Mouse (Mus musculus) megakaryocyte, embryonic 14.5 days (primary cell): ENCODE measurements around the gene Polr2l. TPM values are rescaled to one million over a fixed set of nuclear protein-coding genes. Genes with fewer than 3 reads are reported as not detected.

Experiments
- H3K27me3 ChIP-seq: replicated peaks from 2 replicates; pipeline ENCODE3; 2012; ENCODE audit warnings: inconsistent platforms
- H3K36me3 ChIP-seq: replicated peaks from 2 replicates; pipeline ENCODE3; 2012; ENCODE audit warnings: low read length, inconsistent platforms, mixed read lengths
- H3K4me1 ChIP-seq: 2 replicates; pipeline ENCODE4 v1.6.1; 2012; ENCODE audit warnings: inconsistent platforms
- H3K4me3 ChIP-seq: replicated peaks from 2 replicates; pipeline ENCODE3; 2012; ENCODE audit warnings: moderate library complexity, mild to moderate bottlenecking, inconsistent platforms
- H3K9me3 ChIP-seq: 2 replicates; pipeline ENCODE4 v1.6.1; 2012; ENCODE audit warnings: inconsistent platforms
- FLI1 ChIP-seq: IDR thresholded peaks from 2 replicates; pipeline ENCODE4 v1.6.1; 2012; ENCODE audit warnings: low read length, inconsistent platforms, mixed read lengths
- GATA1 ChIP-seq: IDR thresholded peaks from 3 replicates; pipeline ENCODE4 v1.6.1; 2012; ENCODE audit warnings: mixed read lengths, low read length, inconsistent platforms, borderline replicate concordance
- polyA plus RNA-seq: library from polyadenylated mRNA; stranded (reverse); fragments of >175 nt; gene quantifications from 2 replicates; pipeline ENCODE4 v1.2.3, GENCODE M21; 2012; ENCODE audit warnings: low replicate concordance; ENCODE audit not compliant: insufficient read depth

The Polr2l gene
- polyA plus RNA-seq, 1 experiment, result 150 TPM

GRCm38 (mm10) chr7:141428701-141429100, 46.2 kb downstream of the Polr2l start:
- TF ChIP-seq GATA1, result no peak
- Histone ChIP-seq H3K36me3 (peaks cover 40% of the 10 kb centered on the region), H3K9me3 (no peaks in the 10 kb centered on the region), H3K27me3 (peaks cover 11% of the 10 kb centered on the region), H3K4me3 (no peak overlapping the region), H3K4me1 (peaks cover 54% of the 10 kb centered on the region)

GRCm38 (mm10) chr7:141426948-141427730, 47.8 kb downstream of the Polr2l start:
- TF ChIP-seq GATA1 (no peak), FLI1 (no peak)
- peaks cover 24% of the 10 kb centered on the region for H3K36me3 ChIP-seq
- peaks cover 42% of the 10 kb centered on the region for H3K4me1 ChIP-seq
- H3K27me3 ChIP-seq, result peaks cover 15% of the 10 kb centered on the region
- H3K4me3 ChIP-seq, result no peak overlapping the region
- no peaks in the 10 kb centered on the region for H3K9me3 ChIP-seq

GRCm38 (mm10) chr7:141423811-141424210, 51.1 kb downstream of the Polr2l start:
- H3K36me3 ChIP-seq, result no peaks in the 10 kb centered on the region
- H3K4me3 ChIP-seq, result no peak overlapping the region
- peaks cover 38% of the 10 kb centered on the region for H3K4me1 ChIP-seq
- TF ChIP-seq GATA1 (no peak), FLI1 (no peak)
- peaks cover 15% of the 10 kb centered on the region for H3K27me3 ChIP-seq
- H3K9me3 ChIP-seq, result no peaks in the 10 kb centered on the region

Other genes starting within 250 kb of the Polr2l start
- gene Phrf1, start 246.3 kb downstream of the Polr2l start, polyA plus RNA-seq, result 82.9 and 114 TPM in 2 replicates
- 154 and 188 TPM in 2 replicates for gene Irf7, start 208.7 kb downstream of the Polr2l start, polyA plus RNA-seq
- gene Cdhr5, start 198.3 kb downstream of the Polr2l start, polyA plus RNA-seq, result not detected in 2 replicates
- gene Sct, start 196.0 kb downstream of the Polr2l start, polyA plus RNA-seq, result not detected in 2 replicates
- 0.04 TPM in 1 of 2 replicates, not detected in the other for gene Drd4, start 183.1 kb downstream of the Polr2l start, polyA plus RNA-seq
- 52.9 and 121 TPM in 2 replicates for gene Deaf1, start 147.4 kb downstream of the Polr2l start, polyA plus RNA-seq
- gene Tmem80, start 147.4 kb downstream of the Polr2l start, polyA plus RNA-seq, result 12.3 and 27.1 TPM in 2 replicates
- 0.10 TPM in 1 of 2 replicates, not detected in the other for gene Eps8l2, start 136.3 kb downstream of the Polr2l start, polyA plus RNA-seq
- gene Taldo1, start 82.9 kb downstream of the Polr2l start, polyA plus RNA-seq, result 173 and 451 TPM in 2 replicates
- 11.1 TPM in 1 of 2 replicates, not detected in the other for gene Gatd1, start 61.0 kb downstream of the Polr2l start, polyA plus RNA-seq
- not detected in 2 replicates for gene Cend1, start 45.6 kb downstream of the Polr2l start, polyA plus RNA-seq
- gene Slc25a22, start 37.2 kb downstream of the Polr2l start, polyA plus RNA-seq, result 22.2 and 47.0 TPM in 2 replicates
- gene Pidd1, start 31.1 kb downstream of the Polr2l start, polyA plus RNA-seq, result 13.0 and 25.6 TPM in 2 replicates
- gene Rplp2, start 27.8 kb downstream of the Polr2l start, polyA plus RNA-seq, result 6,138 and 9,533 TPM in 2 replicates
- 230 and 314 TPM in 2 replicates for gene Pnpla2, start 19.9 kb downstream of the Polr2l start, polyA plus RNA-seq
- gene Cracr2b, start 14.0 kb downstream of the Polr2l start, polyA plus RNA-seq, result 19.4 and 29.4 TPM in 2 replicates
- 56.1 and 168 TPM in 2 replicates for gene Cd151, start 7.7 kb downstream of the Polr2l start, polyA plus RNA-seq
- 53.2 and 54.8 TPM in 2 replicates for gene Tspan4, start 108 bp upstream of the Polr2l start, polyA plus RNA-seq
- gene Chid1, start 64.7 kb upstream of the Polr2l start, polyA plus RNA-seq, result 28.4 and 49.7 TPM in 2 replicates
- gene Ap2a2, start 87.0 kb upstream of the Polr2l start, polyA plus RNA-seq, result 22.5 and 22.9 TPM in 2 replicates
- gene Muc6, start 180.2 kb upstream of the Polr2l start, polyA plus RNA-seq, result 1.3 and 4.0 TPM in 2 replicates
- 0.10 and 1.1 TPM in 2 replicates for gene Muc2, start 215.2 kb upstream of the Polr2l start, polyA plus RNA-seq